Mouse (Mus musculus): ENCODE measurements around the gene Rexo1.

GRCm38 (mm10) chr10:80545590-80545989 lies 15.8 kb downstream of the Rexo1 start:
- TF ChIP-seq CTCF (IDR thresholded peaks at IDR 0.05; ENCODE audit: extremely low read depth, insufficient read depth, insufficient read length, insufficient replicate concordance) (no peak), POLR2A (IDR thresholded peaks at IDR 0.05; ENCODE audit: low read depth, low read length) (no peak)
